Mouse (Mus musculus): ENCODE measurements around the gene Galntl6.

Gene Galntl6

GRCm38 (mm10) chr8:57962286-57963110 is 949.9 kb downstream of the Galntl6 start:
- CTCF ChIA-PET = no interaction called here

- CTCF ChIA-PET = no interaction called here
These were observed 953.3 kb downstream of the Galntl6 start for GRCm38 (mm10) chr8:57959136-57959535.

- CTCF ChIA-PET = no interaction called here
These were observed 954.1 kb downstream of the Galntl6 start for GRCm38 (mm10) chr8:57958121-57958901.

- CTCF ChIA-PET = no interaction called here
These were observed 956.9 kb downstream of the Galntl6 start for GRCm38 (mm10) chr8:57955501-57955900.

- CTCF ChIA-PET = no interaction called here
These were observed 971.3 kb downstream of the Galntl6 start for GRCm38 (mm10) chr8:57941113-57941512.

GRCm38 (mm10) chr8:57939856-57940420 is 972.5 kb downstream of the Galntl6 start:
- CTCF ChIA-PET = no interaction called here

GRCm38 (mm10) chr8:57939177-57939855 is 973.1 kb downstream of the Galntl6 start:
- CTCF ChIA-PET = no interaction called here

GRCm38 (mm10) chr8:57927074-57927473 is 985.4 kb downstream of the Galntl6 start:
- CTCF ChIA-PET = no interaction called here

GRCm38 (mm10) chr8:57923556-57923955 is 988.9 kb downstream of the Galntl6 start:
- CTCF ChIA-PET = interaction anchor here (0.5 kb wide), 1 partner anchor 8 kb away, joined by 3 read pairs; no protein-coding TSS in a partner anchor

- CTCF ChIA-PET = no interaction called here
These were observed 989.3 kb downstream of the Galntl6 start for GRCm38 (mm10) chr8:57923130-57923529.

GRCm38 (mm10) chr8:57922214-57923070 is 990.0 kb downstream of the Galntl6 start:
- CTCF ChIA-PET = no interaction called here

GRCm38 (mm10) chr8:57920326-57920903 is 992.0 kb downstream of the Galntl6 start:
- CTCF ChIA-PET = no interaction called here

GRCm38 (mm10) chr8:57918720-57919640 is 993.5 kb downstream of the Galntl6 start:
- CTCF ChIA-PET = no interaction called here

GRCm38 (mm10) chr8:57893360-57893759 is 1019.1 kb downstream of the Galntl6 start:
- CTCF ChIA-PET = no interaction called here

- CTCF ChIA-PET = no interaction called here
These were observed 1020.3 kb downstream of the Galntl6 start for GRCm38 (mm10) chr8:57892115-57892514.

GRCm38 (mm10) chr8:57890159-57890558 is 1022.3 kb downstream of the Galntl6 start:
- CTCF ChIA-PET = no interaction called here

- CTCF ChIA-PET = no interaction called here
These were observed 1023.6 kb downstream of the Galntl6 start for GRCm38 (mm10) chr8:57888831-57889230.

- CTCF ChIA-PET = no interaction called here
These were observed 1033.0 kb downstream of the Galntl6 start for GRCm38 (mm10) chr8:57879452-57879851.

GRCm38 (mm10) chr8:57849074-57849473 is 1063.4 kb downstream of the Galntl6 start:
- CTCF ChIA-PET = no interaction called here

GRCm38 (mm10) chr8:57843461-57843860 is 1069.0 kb downstream of the Galntl6 start:
- CTCF ChIA-PET = no interaction called here

All from spleen, embryonic (tissue).